Mouse (Mus musculus): Measurements from ENCODE around the gene Fgf14.

Gene Fgf14

GRCm38 (mm10) chr14:124192815-124193142, 484.1 kb downstream of the Fgf14 start:
- Histone ChIP-seq H3K36me3 (ENCODE audit: insufficient read depth, low read length) (no peaks in the 10 kb centered on the region), H3K27me3 (ENCODE audit: insufficient read depth, low read length) (peaks cover 48% of the 10 kb centered on the region), H3K9me3 (ENCODE audit: low read length) (no peaks in the 10 kb centered on the region), H3K4me3 (replicated peaks; ENCODE audit: low read length) (peak overlapping the region; percentile 81), H3K4me1 (replicated peaks; ENCODE audit: low read depth, low read length) (peaks cover 15% of the 10 kb centered on the region)
- TF ChIP-seq CTCF (conservative IDR thresholded peaks at IDR 0.05; ENCODE audit: low read length) (no peak), POU5F1 (IDR thresholded peaks at IDR 0.05; ENCODE audit: borderline replicate concordance, low read length) (no peak), NANOG (IDR thresholded peaks at IDR 0.05; ENCODE audit: borderline replicate concordance, low read length) (no peak)

GRCm38 (mm10) chr14:124191913-124192814, 484.8 kb downstream of the Fgf14 start:
- H3K4me1 ChIP-seq (replicated peaks; ENCODE audit: low read depth, low read length): peaks cover 15% of the 10 kb centered on the region
- H3K9me3 ChIP-seq (ENCODE audit: low read length): no peaks in the 10 kb centered on the region
- peaks cover 48% of the 10 kb centered on the region for H3K27me3 ChIP-seq (ENCODE audit: insufficient read depth, low read length)
- no peak for TF ChIP-seq POU5F1 (IDR thresholded peaks at IDR 0.05; ENCODE audit: borderline replicate concordance, low read length)
- no peak for TF ChIP-seq CTCF (conservative IDR thresholded peaks at IDR 0.05; ENCODE audit: low read length)
- TF ChIP-seq NANOG (IDR thresholded peaks at IDR 0.05; ENCODE audit: borderline replicate concordance, low read length): no peak
- peak overlapping the region; percentile 81 for H3K4me3 ChIP-seq (replicated peaks; ENCODE audit: low read length)
- no peaks in the 10 kb centered on the region for H3K36me3 ChIP-seq (ENCODE audit: insufficient read depth, low read length)

DNA sequence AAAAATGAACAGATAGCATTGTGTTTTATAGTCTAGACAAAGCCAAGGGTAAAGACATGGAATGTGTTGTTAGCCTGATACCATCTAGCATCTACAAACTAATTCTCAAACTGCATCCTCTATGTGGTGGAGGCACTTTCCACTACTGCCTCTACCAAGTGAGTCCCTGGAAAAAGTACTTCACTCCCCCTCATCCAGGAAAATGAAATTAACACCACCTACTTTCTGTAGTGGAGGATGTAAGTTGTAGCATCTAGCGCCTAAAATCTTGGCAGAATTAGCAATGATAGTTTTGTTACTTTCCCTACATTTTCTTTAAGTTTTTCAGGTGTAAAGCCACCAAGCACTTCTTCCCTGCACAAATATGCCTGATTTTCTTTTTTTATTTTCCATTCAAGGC, 496.7 kb downstream of the Fgf14 start:
- TF ChIP-seq POU5F1 (IDR thresholded peaks at IDR 0.05; ENCODE audit: borderline replicate concordance, low read length) (no peak), NANOG (IDR thresholded peaks at IDR 0.05; ENCODE audit: borderline replicate concordance, low read length) (no peak), CTCF (conservative IDR thresholded peaks at IDR 0.05; ENCODE audit: low read length) (no peak)
- no peaks in the 10 kb centered on the region for H3K9me3 ChIP-seq (ENCODE audit: low read length)
- no peaks in the 10 kb centered on the region for H3K36me3 ChIP-seq (ENCODE audit: insufficient read depth, low read length)
- no peaks in the 10 kb centered on the region for H3K4me1 ChIP-seq (replicated peaks; ENCODE audit: low read depth, low read length)
- H3K27me3 ChIP-seq (ENCODE audit: insufficient read depth, low read length): no peaks in the 10 kb centered on the region
- H3K4me3 ChIP-seq (replicated peaks; ENCODE audit: low read length): no peak overlapping the region

GRCm38 (mm10) chr14:124174111-124174510, 502.8 kb downstream of the Fgf14 start:
- Histone ChIP-seq H3K4me3 (replicated peaks; ENCODE audit: low read length) (no peak overlapping the region), H3K36me3 (ENCODE audit: insufficient read depth, low read length) (no peaks in the 10 kb centered on the region), H3K9me3 (ENCODE audit: low read length) (no peaks in the 10 kb centered on the region), H3K27me3 (ENCODE audit: insufficient read depth, low read length) (no peaks in the 10 kb centered on the region), H3K4me1 (replicated peaks; ENCODE audit: low read depth, low read length) (no peaks in the 10 kb centered on the region)
- TF ChIP-seq NANOG (IDR thresholded peaks at IDR 0.05; ENCODE audit: borderline replicate concordance, low read length) (no peak), CTCF (conservative IDR thresholded peaks at IDR 0.05; ENCODE audit: low read length) (no peak), POU5F1 (IDR thresholded peaks at IDR 0.05; ENCODE audit: borderline replicate concordance, low read length) (no peak)

GRCm38 (mm10) chr14:124163618-124164185, 513.2 kb downstream of the Fgf14 start:
- no peak overlapping the region for H3K4me3 ChIP-seq (replicated peaks; ENCODE audit: low read length)
- H3K4me1 ChIP-seq (replicated peaks; ENCODE audit: low read depth, low read length): no peaks in the 10 kb centered on the region
- no peak for TF ChIP-seq NANOG (IDR thresholded peaks at IDR 0.05; ENCODE audit: borderline replicate concordance, low read length)
- TF ChIP-seq POU5F1 (IDR thresholded peaks at IDR 0.05; ENCODE audit: borderline replicate concordance, low read length): no peak
- no peak for TF ChIP-seq CTCF (conservative IDR thresholded peaks at IDR 0.05; ENCODE audit: low read length)
- no peaks in the 10 kb centered on the region for H3K36me3 ChIP-seq (ENCODE audit: insufficient read depth, low read length)
- H3K9me3 ChIP-seq (ENCODE audit: low read length): no peaks in the 10 kb centered on the region
- no peaks in the 10 kb centered on the region for H3K27me3 ChIP-seq (ENCODE audit: insufficient read depth, low read length)

- Histone ChIP-seq H3K27me3 (ENCODE audit: insufficient read depth, low read length) (no peaks in the 10 kb centered on the region), H3K4me1 (replicated peaks; ENCODE audit: low read depth, low read length) (no peaks in the 10 kb centered on the region)
- TF ChIP-seq NANOG (IDR thresholded peaks at IDR 0.05; ENCODE audit: borderline replicate concordance, low read length) (no peak), CTCF (conservative IDR thresholded peaks at IDR 0.05; ENCODE audit: low read length) (0 out of 2 replicates have a peak, but pooled peaks have one; percentile 5), POU5F1 (IDR thresholded peaks at IDR 0.05; ENCODE audit: borderline replicate concordance, low read length) (no peak)
Measured at GRCm38 (mm10) chr14:124147378-124147777, 529.5 kb downstream of the Fgf14 start.

DNA sequence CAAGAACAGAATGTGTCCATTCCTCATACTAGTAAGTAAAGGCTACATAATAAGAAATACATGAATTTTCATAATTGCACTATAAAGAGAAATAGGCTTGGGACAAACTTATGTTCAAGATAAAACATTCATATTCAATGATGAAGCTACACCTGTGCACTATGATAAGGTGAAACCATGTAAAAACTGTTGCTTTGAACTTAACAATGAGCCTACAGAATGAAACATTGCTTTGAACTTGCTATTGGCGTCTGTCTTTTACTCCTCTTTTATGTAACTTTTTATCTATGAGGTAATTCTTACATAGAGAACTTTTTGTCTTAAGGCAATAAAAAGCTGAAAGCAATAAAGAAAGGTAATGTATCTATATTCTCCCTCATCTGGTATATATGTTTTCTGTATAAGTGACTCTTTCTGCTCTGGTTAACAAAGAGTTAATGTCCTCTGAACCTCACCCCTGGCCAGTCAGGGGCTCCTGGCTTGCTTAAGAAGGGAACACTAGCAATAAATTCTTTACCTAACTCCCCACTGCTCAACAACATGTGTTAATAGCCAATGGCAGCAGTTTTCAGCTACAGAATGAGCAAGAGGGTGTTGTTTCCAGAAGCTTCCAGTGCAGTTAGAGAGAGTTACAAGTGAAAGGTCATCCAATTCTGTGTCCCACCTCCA, 569.6 kb downstream of the Fgf14 start:
- H3K36me3 ChIP-seq (ENCODE audit: insufficient read depth, low read length): no peaks in the 10 kb centered on the region
- H3K4me3 ChIP-seq (replicated peaks; ENCODE audit: low read length): no peak overlapping the region
- H3K27me3 ChIP-seq (ENCODE audit: insufficient read depth, low read length): no peaks in the 10 kb centered on the region
- no peaks in the 10 kb centered on the region for H3K4me1 ChIP-seq (replicated peaks; ENCODE audit: low read depth, low read length)
- no peak for TF ChIP-seq NANOG (IDR thresholded peaks at IDR 0.05; ENCODE audit: borderline replicate concordance, low read length)
- TF ChIP-seq CTCF (conservative IDR thresholded peaks at IDR 0.05; ENCODE audit: low read length): no peak
- TF ChIP-seq POU5F1 (IDR thresholded peaks at IDR 0.05; ENCODE audit: borderline replicate concordance, low read length): no peak
- no peaks in the 10 kb centered on the region for H3K9me3 ChIP-seq (ENCODE audit: low read length)

More at GRCm38 (mm10) chr14:124147378-124147777, 529.5 kb downstream of the Fgf14 start:
- H3K4me3 ChIP-seq (replicated peaks; ENCODE audit: low read length): no peak overlapping the region
- H3K9me3 ChIP-seq (ENCODE audit: low read length): no peaks in the 10 kb centered on the region
- no peaks in the 10 kb centered on the region for H3K36me3 ChIP-seq (ENCODE audit: insufficient read depth, low read length)

- H3K27me3 ChIP-seq (ENCODE audit: insufficient read depth, low read length): no peaks in the 10 kb centered on the region
- no peaks in the 10 kb centered on the region for H3K36me3 ChIP-seq (ENCODE audit: insufficient read depth, low read length)
- H3K4me1 ChIP-seq (replicated peaks; ENCODE audit: low read depth, low read length): no peaks in the 10 kb centered on the region
- H3K4me3 ChIP-seq (replicated peaks; ENCODE audit: low read length): no peak overlapping the region
- TF ChIP-seq NANOG (IDR thresholded peaks at IDR 0.05; ENCODE audit: borderline replicate concordance, low read length): no peak
- no peaks in the 10 kb centered on the region for H3K9me3 ChIP-seq (ENCODE audit: low read length)
Measured at GRCm38 (mm10) chr14:124083126-124083525, 593.8 kb downstream of the Fgf14 start.
